Mouse (Mus musculus): ENCODE data around the gene Arl15.

Gene Arl15

DNA sequence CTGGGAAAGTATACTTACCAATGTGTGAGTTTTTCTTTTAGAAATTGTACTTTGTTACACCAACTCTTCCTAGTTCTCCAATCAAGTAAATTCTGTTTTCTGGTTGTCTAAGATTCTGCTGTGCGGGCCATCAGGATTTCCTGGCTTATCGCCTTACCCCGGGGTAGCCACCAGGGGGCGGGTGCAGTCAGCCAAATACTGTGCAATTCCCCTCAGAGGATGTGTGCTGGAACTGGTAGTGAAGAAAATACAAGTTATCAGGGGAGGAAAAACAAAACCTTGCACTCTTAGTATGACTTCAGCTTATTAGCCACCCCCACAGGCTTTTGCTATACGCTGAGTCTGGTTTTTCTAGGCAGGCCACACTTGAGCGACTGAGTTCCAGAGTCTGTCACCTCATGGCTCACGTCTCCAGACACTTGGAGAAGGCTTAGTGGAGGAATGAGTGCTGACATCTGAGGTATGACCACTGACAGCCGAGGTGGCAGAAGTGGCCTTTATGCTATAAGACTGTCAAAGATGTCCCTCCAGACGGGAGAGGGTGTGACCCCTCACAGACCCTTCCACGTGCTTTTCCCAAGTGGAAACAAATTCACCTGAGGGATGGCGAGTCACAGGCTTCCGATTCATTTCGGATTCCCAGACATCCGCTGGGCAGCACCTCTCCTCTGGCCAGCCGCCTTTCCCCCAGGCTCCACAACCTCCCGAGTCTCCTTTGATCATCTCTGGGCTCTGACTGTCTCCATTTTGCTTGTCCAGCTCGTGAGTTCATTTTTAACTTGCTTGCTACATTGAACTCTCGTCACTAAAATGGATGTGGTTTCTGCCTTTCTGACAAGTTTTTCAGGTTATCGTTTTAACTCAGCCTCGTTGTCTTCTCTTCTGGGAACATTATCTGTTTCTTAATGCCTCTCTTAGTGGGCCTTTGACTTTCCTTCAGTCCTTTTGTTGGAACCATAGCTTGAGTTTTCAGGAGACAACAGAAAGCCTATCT lies 75.2 kb downstream of the Arl15 start:
- peak; percentile 47 for DNase-seq (ENCODE audit: low read depth, low spot score)

DNA sequence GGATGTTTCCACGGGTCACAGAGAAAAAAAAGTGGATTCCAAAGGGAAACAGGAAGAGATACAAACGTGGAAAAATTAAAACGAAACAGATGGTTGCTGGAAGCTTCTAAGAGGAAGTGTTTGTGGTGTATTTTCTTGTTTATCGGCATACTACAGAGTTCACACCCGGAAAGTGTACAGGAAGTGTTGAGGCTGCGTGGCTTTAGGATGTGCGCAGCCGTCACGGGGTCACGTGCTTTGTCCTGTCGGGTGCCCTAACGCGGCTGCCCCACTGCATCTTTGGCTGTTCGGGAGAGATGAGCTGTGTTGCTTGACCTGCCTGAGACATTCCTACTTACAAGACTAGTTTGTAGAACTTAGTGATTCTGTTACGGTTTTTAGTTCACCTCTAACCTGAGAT lies 76.1 kb downstream of the Arl15 start:
- no peak for DNase-seq (ENCODE audit: low read depth, low spot score)

DNA sequence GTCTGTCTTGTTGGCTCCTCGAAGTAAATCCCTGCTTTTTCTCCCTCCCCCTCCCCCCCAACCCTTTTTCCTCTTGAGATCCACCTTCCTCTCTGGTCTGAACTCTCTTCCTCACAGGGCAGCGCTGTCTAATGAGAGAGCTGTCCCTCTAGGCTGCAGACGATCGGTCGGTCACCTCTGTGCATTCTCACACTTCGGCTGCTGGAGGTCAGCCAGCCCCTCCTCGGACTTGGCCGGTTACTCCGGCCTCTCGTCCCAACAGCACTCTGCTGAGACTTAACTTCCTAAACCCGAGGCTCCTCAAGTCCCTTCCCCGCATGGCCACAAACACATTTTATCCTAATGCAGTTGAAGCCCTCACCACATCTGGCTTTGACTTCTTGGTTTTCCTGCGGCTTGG lies 77.5 kb downstream of the Arl15 start:
- DNase-seq (ENCODE audit: low read depth, low spot score): no peak

DNA sequence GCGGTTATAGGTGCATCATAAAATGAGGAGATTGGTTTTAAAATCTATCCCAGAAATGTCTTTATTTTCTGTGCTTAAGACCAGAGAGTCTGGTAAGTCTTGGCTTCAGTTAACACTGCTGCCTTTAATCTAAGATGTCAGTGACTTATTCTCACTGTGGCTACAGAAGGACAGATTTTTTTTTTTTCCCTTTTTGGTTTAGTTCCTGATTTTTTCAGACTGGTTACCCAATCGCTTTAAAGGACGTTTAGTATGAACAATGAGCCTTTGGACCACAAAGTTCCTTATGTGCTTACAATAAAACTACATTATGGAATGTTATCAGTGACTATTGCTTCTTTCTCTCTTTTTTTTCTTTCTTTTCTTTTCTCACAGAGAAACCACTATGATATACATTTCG lies 81.4 kb downstream of the Arl15 start:
- no peak for DNase-seq (ENCODE audit: low read depth, low spot score)

DNA sequence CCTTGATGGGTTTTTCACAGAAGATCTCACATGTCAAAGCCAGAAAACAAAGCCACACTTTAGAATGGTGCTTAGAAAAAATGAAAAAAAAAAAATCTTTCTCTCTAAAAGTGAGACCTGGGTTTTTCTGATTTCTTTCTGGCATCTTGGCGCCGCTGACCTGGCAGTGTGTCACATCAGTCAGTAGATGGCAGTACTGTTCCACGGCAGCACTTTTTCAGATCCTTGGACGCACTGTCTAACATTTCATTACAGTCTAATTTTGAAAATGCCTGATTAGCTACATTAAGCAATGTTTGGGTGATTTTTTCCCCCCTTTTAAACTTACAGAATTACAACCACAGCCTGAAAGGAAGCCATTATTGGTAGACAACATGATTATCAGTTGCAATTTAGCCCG lies 83.1 kb downstream of the Arl15 start:
- DNase-seq (ENCODE audit: low read depth, low spot score): peak; percentile 67

DNA sequence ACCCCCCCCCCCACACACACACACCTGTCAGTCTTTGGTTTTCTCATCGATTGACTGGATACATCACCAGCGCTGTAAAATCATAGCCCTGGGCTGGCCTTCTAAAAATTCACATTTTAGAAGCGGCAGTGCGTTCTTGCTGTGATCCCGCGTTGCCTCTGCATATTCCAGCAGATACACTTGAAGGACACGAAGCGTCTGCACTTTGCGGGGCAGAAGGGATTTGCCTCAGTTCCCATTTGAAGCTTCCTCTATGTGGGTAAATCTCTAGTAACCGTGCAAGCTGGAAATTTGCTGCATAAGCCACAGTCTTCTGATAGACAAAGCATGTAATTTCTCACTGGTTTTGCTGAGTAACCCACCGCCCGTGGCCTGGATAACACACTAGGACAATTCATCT lies 84.3 kb downstream of the Arl15 start:
- no peak for DNase-seq (ENCODE audit: low read depth, low spot score)

DNA sequence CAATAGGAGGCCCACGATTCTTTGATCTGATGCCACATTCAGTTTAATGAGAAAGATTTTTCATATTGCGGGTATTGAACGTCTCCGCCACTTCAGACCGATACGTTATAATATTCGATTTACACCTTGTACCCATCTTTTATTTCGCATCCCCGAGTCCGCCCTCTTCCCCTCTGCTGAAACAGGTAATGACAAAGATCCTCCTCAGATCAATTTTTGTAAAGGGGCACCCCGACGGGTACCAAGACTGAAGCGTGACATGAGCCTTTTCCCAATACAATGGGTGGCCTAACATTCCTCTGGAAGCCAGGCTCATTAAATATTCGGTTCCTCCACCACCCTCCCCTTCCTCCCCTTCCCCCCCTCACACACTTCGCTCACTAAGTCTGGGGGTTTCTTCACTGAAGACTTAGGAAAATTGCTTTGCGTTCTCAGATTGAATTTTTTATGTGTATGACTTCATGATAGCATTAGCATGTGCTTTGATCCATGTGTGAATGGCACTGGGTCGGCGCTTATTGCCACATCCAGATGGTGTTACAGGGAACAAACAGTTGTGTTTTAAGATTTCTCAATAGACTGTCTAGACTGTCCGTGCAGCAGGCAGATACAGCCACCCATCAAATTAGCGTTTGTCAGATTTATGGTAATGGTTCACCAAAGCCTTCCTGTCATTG lies 85.5 kb downstream of the Arl15 start:
- peak; percentile 46 for DNase-seq (ENCODE audit: low read depth, low spot score)

DNA sequence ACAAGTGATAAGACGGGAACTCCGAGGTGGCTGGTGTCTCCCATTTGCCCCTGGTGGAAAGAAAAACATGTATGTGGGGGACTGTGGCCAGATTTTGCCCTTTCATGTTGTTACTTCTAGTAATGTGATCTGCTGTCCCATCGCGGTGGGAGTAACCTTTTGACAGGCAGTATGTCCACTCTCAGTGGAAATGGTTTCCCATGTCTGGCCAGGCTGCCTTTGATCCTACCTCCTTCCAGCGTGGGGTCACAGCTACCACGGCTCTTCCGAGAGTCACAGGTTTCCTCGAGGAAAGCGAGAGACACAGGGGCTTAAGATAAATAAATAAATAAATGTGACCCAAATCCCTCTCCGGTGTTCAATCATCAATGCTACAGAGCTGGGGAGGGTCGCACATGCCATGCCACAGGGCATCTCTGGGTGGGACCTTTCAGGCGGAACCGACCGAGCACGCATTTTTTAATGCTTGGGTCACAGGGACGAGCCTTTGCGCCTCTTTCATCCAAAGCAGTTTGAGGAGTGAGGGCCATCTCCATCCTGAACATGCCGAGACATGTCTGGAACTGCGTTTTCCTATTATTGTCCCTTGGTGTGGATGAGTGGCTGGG lies 86.4 kb downstream of the Arl15 start:
- DNase-seq (ENCODE audit: low read depth, low spot score): no peak

DNA sequence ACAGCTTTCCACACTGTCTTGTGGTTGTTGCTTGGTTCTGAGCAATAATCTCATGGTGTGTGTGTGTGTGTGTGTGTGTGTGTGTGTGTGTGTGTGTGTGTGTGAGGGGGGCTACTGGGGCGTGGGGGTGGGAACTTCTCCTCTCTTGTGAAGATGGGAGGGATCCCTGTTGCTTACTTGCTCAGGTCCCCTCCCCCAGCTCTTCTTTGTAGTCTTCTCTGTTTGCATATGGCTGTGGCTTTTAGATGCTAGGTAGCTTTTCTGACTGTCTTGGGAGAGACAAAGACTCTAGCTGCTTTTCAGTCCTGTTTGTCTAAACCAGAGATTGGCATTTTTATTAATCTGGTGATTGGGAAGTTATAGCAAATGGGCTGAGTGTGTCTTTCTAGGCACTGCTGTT lies 88.7 kb downstream of the Arl15 start:
- DNase-seq (ENCODE audit: low read depth, low spot score): no peak

DNA sequence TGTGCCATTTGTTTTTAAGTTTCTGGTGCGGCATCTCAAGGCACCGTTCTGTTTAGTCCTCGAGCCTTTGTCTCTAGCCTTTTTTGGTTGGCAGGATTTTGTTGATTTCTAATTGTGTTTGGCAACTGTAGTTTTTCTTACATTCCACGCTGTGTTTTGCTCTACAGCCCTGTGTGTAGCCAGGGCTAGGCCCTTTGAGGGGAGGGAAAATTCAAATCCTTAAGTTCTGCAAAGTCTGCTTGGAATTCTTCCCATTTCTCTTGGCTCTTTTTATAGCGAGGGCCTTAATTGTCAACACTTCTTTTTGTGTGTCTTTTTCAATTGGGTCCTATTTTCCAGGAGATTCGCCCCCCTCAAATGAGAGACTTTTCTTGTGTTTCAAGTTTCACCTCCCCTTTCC lies 92.8 kb downstream of the Arl15 start:
- DNase-seq (ENCODE audit: low read depth, low spot score): no peak

DNA sequence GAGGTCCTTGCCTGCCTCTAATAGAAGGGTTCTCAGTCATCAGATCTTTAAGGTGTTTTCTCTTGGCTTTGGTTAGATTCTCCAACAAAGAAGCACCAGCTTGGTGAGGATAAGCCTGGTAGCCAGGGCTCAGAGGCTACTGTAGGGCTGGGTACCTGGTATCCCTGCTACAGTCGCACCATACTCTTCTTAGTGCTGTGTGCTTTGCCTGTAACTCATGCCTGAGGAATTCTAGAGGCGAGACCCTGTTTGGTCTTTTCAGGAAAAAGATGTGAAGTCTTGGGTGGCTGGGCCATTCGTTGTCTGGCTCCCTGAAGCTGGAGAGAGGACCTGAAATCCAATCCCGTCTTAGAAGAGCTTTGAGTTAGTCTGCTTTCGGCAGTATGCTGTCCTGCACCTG lies 93.8 kb downstream of the Arl15 start:
- DNase-seq (ENCODE audit: low read depth, low spot score): no peak

DNA sequence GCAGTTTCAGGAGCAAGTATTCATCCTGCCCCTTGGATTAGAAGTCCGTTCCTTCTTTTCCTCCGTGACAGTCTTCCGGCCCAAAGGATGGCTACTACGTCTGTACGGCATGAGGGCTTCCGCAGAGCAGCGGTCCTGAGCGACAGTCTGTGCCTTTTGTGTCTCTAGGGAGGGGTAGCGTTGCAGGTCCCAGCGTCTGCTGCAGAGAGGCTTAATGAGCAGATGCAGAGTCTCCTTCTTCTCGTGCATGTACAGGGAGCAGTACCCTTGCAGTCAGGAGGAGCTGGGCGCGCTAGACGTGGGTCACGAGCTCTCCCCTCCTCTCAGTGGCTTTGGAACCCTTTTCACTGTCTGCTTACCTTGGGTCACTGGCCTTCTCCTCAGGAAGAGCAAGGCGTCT lies 94.4 kb downstream of the Arl15 start:
- DNase-seq (ENCODE audit: low read depth, low spot score): no peak

DNA sequence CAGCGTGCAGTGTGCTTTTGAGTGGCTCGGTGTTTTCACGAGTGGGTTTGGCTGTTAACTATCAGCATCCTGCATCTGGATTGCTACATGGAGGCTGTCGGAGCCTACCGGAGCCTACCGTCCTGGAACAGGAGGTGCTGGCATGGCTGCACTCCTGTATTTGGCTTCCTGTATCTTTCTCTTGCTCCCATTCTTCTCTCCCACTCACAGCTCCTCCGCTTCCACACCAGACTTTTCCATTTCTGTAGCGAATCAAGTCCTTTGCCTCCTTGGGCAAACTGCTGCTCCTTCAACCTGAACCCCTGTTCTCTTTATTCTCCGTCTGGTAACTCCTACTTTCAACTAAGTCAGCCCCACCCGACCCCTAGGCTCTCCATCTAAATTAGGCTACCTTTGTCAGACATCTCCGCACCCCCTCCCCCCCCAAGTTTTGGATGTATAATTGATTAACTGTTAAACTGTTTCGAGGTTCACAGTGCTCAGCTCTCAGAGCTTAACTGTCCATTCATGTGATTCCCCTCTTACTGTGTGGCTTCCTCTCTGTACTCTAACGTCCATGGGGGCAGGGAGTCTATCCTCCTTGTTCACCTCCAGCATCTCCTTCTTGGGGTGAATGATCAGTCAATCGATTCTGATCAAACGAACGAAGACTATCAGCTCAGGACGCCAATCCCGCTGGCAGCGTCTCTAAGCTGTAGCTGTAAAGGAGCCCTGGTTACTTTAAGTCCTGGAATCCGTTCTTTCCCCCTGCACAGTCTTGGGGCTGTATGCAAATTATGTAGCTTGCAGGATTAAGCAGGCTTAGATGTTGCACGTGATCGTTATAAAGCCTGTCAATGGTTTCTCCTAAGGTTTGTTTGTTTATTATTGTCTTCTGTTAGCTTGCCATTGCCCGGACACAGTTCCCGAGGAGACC lies 95.1 kb downstream of the Arl15 start:
- no peak for DNase-seq (ENCODE audit: low read depth, low spot score)

DNA sequence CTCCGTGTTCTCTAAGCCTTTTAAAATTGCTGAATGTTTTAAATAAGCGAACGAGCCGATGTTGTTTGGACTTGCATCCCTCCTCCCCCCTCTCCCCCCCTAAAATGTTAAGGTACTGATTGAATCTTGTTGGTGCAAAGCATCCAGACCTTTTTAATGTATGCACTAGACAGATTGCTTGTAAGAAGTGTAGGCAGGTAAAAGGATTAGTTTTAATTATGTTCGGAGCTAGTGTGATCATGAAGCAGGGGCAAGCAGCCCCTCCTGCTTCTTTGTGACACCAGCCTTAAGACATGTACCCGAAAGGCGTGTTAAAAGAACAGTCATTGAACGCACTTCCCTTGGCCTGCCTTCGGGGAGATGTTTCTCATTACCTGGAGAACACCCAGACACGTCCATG lies 102.4 kb downstream of the Arl15 start:
- no peak for DNase-seq (ENCODE audit: low read depth, low spot score)

DNA sequence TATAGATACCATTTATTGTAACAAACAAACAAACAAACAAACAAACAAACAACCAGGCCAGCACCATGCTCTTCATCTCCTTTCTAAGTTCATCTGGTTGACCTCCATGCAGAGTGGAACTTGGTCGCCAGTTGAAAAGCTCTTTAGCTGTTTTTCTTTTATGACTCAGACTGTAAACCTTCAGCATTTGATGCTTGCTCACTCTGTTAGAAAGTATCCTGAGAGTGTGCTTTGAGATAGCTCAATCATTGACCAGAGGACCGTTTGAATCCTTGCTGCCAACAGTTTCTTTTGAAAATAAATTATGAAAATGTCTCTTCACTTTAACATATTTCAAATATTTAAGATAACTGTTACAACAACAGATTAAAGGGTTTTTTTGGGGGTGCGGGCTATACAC lies 103.2 kb downstream of the Arl15 start:
- no peak for DNase-seq (ENCODE audit: low read depth, low spot score)

DNA sequence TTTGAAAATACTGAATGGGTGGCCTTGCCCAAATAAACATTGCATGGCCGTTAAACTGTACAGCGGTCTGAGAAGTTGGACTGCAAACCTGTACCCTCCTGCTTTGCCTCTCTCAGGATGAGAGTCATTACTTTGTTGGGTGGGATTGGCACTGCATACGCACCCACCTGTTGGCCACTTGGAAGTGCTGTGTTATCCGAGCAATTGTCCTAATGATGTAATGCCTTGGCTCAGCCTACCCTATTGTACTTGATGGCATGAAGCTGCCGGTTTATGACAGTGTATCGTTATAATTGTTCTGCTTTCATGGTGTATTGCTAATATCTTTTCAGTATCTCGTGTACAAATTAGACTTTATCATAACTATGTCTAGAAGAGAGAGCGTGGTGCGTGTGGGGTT lies 103.6 kb downstream of the Arl15 start:
- no peak for DNase-seq (ENCODE audit: low read depth, low spot score)

DNA sequence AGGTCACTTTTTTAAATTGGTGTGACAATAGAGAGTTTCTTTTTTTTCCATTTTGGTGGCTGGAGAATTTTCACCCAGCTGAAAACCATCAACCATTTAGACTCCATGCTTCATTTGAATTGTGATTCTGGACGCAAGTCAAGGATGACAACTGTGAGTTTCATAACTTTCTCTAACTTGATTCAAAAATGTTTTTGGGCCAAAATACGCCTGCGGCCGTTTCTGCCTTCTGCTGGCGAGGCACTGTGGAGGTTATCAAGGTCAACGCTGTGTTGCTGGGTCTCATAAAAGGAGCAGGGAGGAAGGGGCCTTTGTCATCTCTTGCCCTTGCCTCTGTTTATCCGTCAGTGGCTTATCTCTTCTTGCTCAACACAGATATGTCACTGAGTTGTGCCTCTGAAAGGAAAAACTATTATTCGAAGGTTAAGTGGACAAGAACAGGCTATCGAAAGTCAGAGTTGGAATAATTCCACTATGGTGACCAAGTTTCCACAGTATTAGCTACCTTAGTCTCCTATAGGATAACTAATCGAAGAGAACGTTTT lies 106.8 kb downstream of the Arl15 start:
- no peak for DNase-seq (ENCODE audit: low read depth, low spot score)

DNA sequence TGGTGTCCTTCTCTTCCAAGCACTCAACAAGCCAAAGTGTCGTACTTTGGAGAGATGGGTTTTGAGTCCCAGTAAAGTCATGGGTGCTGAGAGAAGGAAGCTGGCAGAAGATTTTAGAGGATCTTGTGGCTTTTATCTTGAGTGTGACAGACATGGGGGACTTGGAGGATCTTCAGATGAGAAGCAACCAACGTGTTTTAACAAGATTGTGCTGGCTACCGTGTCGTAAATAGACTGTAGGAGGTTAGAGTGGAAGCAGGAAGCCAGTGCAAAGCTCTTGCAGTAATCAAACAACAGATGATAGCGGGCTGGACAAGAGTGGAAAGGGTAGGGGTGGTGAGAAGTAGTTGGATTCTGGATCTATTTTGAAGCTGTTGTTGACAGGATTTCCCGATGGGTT lies 109.0 kb downstream of the Arl15 start:
- no peak for DNase-seq (ENCODE audit: low read depth, low spot score)

DNA sequence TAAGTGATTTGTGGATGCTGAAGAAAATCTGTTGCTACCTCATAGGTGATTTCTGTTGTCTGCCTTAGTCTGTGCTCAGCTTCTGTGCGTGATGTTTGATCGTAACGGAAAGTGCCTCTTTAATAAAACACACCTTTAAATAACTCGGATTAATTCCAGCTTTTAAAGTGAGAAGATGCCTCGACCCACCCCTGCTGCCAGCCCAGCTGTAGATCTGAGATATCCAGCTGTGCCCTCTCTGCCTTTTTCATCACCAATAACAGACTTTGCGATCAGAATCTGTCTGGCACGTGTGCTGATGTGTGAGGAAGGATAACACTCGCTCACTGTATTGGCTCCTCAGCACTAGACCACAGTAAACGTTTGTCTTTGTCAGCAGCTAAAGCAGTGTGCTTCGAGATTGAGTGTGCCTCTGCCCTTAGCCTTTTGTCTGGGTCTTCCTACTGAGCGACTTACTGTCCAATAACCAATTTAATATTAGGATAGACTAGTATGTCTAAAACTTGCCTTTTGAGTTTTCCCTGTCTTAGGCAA lies 117.7 kb downstream of the Arl15 start:
- DNase-seq (ENCODE audit: low read depth, low spot score): no peak

DNA sequence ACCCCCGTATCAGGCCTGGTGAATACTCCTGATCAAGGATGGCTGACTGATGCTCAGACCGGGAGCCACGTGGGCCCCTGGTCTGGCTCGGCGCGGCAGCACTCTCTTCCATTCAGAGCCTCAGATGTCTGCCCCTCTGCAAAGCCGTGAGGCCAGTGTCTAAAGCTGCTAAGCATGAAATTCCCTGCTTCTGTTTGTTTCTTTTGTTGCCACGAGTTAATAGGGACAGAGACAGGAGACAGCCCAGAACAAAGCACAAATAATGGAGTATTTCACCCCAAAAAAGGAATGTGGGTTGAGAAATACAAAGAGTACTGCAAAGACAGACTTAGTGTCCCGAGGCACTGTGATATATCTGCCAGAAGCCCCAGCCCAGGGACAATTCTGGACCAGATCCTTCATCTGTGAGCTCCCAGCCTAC lies 120.3 kb downstream of the Arl15 start:
- DNase-seq (ENCODE audit: low read depth, low spot score): no peak

DNA sequence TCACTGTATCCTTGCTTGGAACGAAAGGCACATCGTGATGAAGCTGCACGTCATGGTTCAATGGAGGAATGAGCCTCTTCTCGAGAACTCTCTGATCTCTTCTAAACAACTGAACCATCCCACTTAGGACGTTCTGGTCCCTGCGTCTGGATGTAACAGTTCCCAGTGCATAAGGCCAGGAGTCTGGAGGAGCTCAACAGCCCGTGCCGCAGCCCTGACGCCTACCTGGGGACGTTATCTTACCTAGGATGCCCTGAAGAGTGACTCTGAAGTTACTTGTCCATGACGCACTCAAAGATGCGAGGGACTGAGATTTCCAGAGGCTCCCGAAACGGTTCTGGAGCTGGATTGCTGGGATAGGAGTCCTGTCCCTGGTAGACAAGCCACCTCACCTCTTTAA lies 121.4 kb downstream of the Arl15 start:
- DNase-seq (ENCODE audit: low read depth, low spot score): no peak

Measured in forelimb bud, embryonic 11.5 days (tissue).